Mouse (Mus musculus) brain, embryonic 14.5 days (tissue): ENCODE measurements around the gene Abcf2.

ENCODE experiments used
- CTCF ChIP-seq: fragments of 200-500 bp; IDR thresholded peaks from 2 replicates; pipeline ENCODE4 v1.5.1; 2012; ENCODE audit warnings: inconsistent platforms, mild to moderate bottlenecking, moderate library complexity, borderline replicate concordance; ENCODE audit not compliant: insufficient read depth, insufficient read length; ENCODE audit errors: extremely low read depth
- POLR2A ChIP-seq: fragments of 200-500 bp; IDR thresholded peaks from 2 replicates; pipeline ENCODE4 v1.6.1; 2012; ENCODE audit warnings: mild to moderate bottlenecking, inconsistent platforms, borderline replicate concordance; ENCODE audit not compliant: poor library complexity, insufficient read depth, insufficient read length, severe bottlenecking; ENCODE audit errors: extremely low read depth

- no peak for TF ChIP-seq POLR2A
- TF ChIP-seq CTCF = no peak
These were observed 16.0 kb upstream of the Abcf2 start for GRCm38 (mm10) chr5:24593230-24593629.
